Mouse (Mus musculus) thymus, postnatal 0 days (tissue): ENCODE data around the gene Plekhh2. TPM values are rescaled to one million over a fixed set of nuclear protein-coding genes. Genes with fewer than 3 reads are reported as not detected.

ENCODE experiments used
- polyA plus RNA-seq: library from polyadenylated mRNA; unstranded; fragments of >200 nt; fragmentation: Nextera tagmentation; extraction: Ambion mirVana; gene quantifications from 2 replicates; pipeline ENCODE4 v1.2.1, GENCODE M21; 2015

Plekhh2 gene
- polyA plus RNA-seq, 1 experiment from 2014 or later: 0.33 TPM

Other genes starting within 250 kb of the Plekhh2 start
- 9.0 and 12.3 TPM in 2 replicates for gene Thada, start 45.7 kb upstream of the Plekhh2 start, polyA plus RNA-seq
- 9.3 and 9.9 TPM in 2 replicates for gene Dync2li1, start 114.6 kb downstream of the Plekhh2 start, polyA plus RNA-seq
- gene Abcg8, start 164.4 kb downstream of the Plekhh2 start, polyA plus RNA-seq: 0.05 and 0.07 TPM in 2 replicates
- 0.10 and 0.20 TPM in 2 replicates for gene Abcg5, start 171.1 kb downstream of the Plekhh2 start, polyA plus RNA-seq